Comparison of ENCODE assay signal across 17 mouse cellular contexts in genomic region chr13:111778606-111779005, GRCm38 (mm10). TPM values are rescaled to one million over a fixed set of nuclear protein-coding genes. Genes with fewer than 3 reads are reported as not detected.
DNase-seq lines count a peak whose midpoint lies in the region; ATAC-seq and TF ChIP-seq lines count a peak whose summit lies in the region.
"Had no signal": no experiment of that assay in that cellular context is flagged by ENCODE, and none has a peak within 500 bp of the region (broad histone marks: within the 10 kb centered on the region; RNA-seq: fewer than 3 reads in every experiment).

No protein-coding gene starts in this region.

- intact Hi-C loops in heart, postnatal 25 days (cut with DNase I): no loop called here

- DNase-seq in heart, postnatal 0 days (ENCODE audit: low spot score): no peak
- DNase-seq in heart, postnatal 25 days (ENCODE audit: low spot score): no peak
- peak; percentile 60 for DNase-seq in CD4-positive, CD25-positive, alpha-beta regulatory T cell, adult 2 months (ENCODE audit: low read depth, low spot score)
- DNase-seq in cerebellum, postnatal 25 days: no peak
- DNase-seq: adrenal gland, adult 8-10 months; cerebellum, postnatal 36 days; gastrocnemius, postnatal 14 days; kidney, adult 9 months; thymus, adult 18-20 months had no signal

- ATAC-seq in heart, postnatal 0 days (ENCODE audit: insufficient read depth, low read depth): no peak
- peak; percentile 85 to 93 for ATAC-seq in hematopoietic stem cell, adult 5-6 weeks (replicated peaks in 1 of 2; ENCODE audit: insufficient read depth in 1 of 2, low FRiP score in 2 of 2, low TSS enrichment in 1 of 2, low read depth in 1 of 2, poor library complexity in 2 of 2, severe bottlenecking in 2 of 2)
- ATAC-seq in hindbrain, embryonic 13.5 days (ENCODE audit: low FRiP score): no peak
- ATAC-seq: forebrain, embryonic 14.5 days had no signal

- peaks cover 28% of the 10 kb centered on the region for H3K4me1 ChIP-seq in heart, postnatal 0 days (ENCODE audit: control insufficient read depth, insufficient read depth)
- peaks cover 22% of the 10 kb centered on the region for H3K4me1 ChIP-seq in megakaryocyte, embryonic 14.5 days
- peaks cover 18% of the 10 kb centered on the region for H3K4me1 ChIP-seq in hindbrain, embryonic 13.5 days (replicated peaks)

- H3K4me3 ChIP-seq in heart, postnatal 0 days (ENCODE audit: low read depth, low read length): no peak overlapping the region
- H3K4me3 ChIP-seq in megakaryocyte, embryonic 14.5 days (replicated peaks): peak overlapping the region; percentile 89
- H3K4me3 ChIP-seq in hindbrain, embryonic 13.5 days: no peak overlapping the region
- H3K4me3 ChIP-seq: embryonic facial prominence, embryonic 15.5 days; layer of hippocampus, adult 2 months; midbrain, embryonic 10.5 days had no signal

- TF ChIP-seq CTCF in heart, postnatal 0 days (IDR thresholded peaks at IDR 0.05; ENCODE audit: low read depth): no peak

- H3K27me3 ChIP-seq in heart, postnatal 0 days (ENCODE audit: control insufficient read depth, insufficient read depth, low read length): no peaks in the 10 kb centered on the region
- no peaks in the 10 kb centered on the region for H3K27me3 ChIP-seq in megakaryocyte, embryonic 14.5 days (replicated peaks)
- H3K27me3 ChIP-seq in hindbrain, embryonic 13.5 days: no peaks in the 10 kb centered on the region
- H3K27me3 ChIP-seq: CH12.LX; embryonic facial prominence, embryonic 15.5 days had no signal

- 31% methylated on average over 6 of the region's 6 CpGs for WGBS in heart, postnatal 0 days
- 81% methylated on average over 6 of the region's 6 CpGs for WGBS in hindbrain, embryonic 13.5 days

- TF ChIP-seq EP300 in heart, postnatal 0 days (IDR thresholded peaks at IDR 0.05; ENCODE audit: low read depth): no peak

- H3K9ac ChIP-seq in heart, postnatal 0 days (replicated peaks; ENCODE audit: low read depth, low read length): no peak overlapping the region
- no peak overlapping the region for H3K9ac ChIP-seq in hindbrain, embryonic 13.5 days
- H3K9ac ChIP-seq: embryonic facial prominence, embryonic 15.5 days had no signal

- no peak overlapping the region for H3K4me2 ChIP-seq in heart, postnatal 0 days (ENCODE audit: low read depth, low read length)
- no peak overlapping the region for H3K4me2 ChIP-seq in hindbrain, embryonic 13.5 days
- H3K4me2 ChIP-seq: embryonic facial prominence, embryonic 15.5 days had no signal

- H3K27ac ChIP-seq in heart, postnatal 0 days (ENCODE audit: low read depth): peak overlapping the region; percentile 19; the same call in 1 of the 2 replicates
- no peak overlapping the region for H3K27ac ChIP-seq in hindbrain, embryonic 13.5 days
- H3K27ac ChIP-seq: embryonic facial prominence, embryonic 15.5 days; layer of hippocampus, adult 2 months; midbrain, embryonic 10.5 days had no signal

- peaks cover 33% of the 10 kb centered on the region for H3K36me3 ChIP-seq in heart, postnatal 0 days (replicated peaks; ENCODE audit: control insufficient read depth, insufficient read depth, low read length)
- H3K36me3 ChIP-seq in megakaryocyte, embryonic 14.5 days (replicated peaks; ENCODE audit: low read length): peaks cover 15% of the 10 kb centered on the region
- peaks cover 20% of the 10 kb centered on the region for H3K36me3 ChIP-seq in hindbrain, embryonic 13.5 days

- no peaks in the 10 kb centered on the region for H3K9me3 ChIP-seq in heart, postnatal 0 days (replicated peaks; ENCODE audit: control insufficient read depth, low read length)
- H3K9me3 ChIP-seq in megakaryocyte, embryonic 14.5 days: no peaks in the 10 kb centered on the region
- no peaks in the 10 kb centered on the region for H3K9me3 ChIP-seq in hindbrain, embryonic 13.5 days
- H3K9me3 ChIP-seq: embryonic facial prominence, embryonic 15.5 days; midbrain, embryonic 10.5 days had no signal

RNA-seq across cellular contexts. Expression of gene Map3k1, which starts 30.2 kb away (rescaled TPM):
- 9.7 and 18.4 TPM in 2 replicates for total RNA-seq in heart, postnatal 0 days (2014; rRNA removed; ENCODE audit: low replicate concordance)
- 8.8 and 9.7 TPM in 2 replicates for polyA plus RNA-seq in heart, postnatal 0 days (2015; fragmentation: Nextera tagmentation; extraction: Ambion mirVana)
- 10 to 100 TPM; 27.9 to 33.0 TPM for total RNA-seq in heart, postnatal 25 days (2021)
- total RNA-seq in hematopoietic stem cell, adult 5-6 weeks (2017): 32.5 and 65.6 TPM in 2 replicates
- 5.7 TPM in 1 of 2 replicates, not detected in the other for polyA plus RNA-seq in megakaryocyte, embryonic 14.5 days (2012; ENCODE audit: insufficient read depth, low replicate concordance)
- 12.0 and 13.2 TPM in 2 replicates for polyA plus RNA-seq in hindbrain, embryonic 13.5 days (2015; fragmentation: Nextera tagmentation; extraction: Ambion mirVana)

Comparison
In these comparisons a context has a peak if more than half of its experiments do, and no peak if none do; other contexts are left out.
1. ATAC-seq: peak in hematopoietic stem cell, adult 5-6 weeks (2 of 2); none in heart, postnatal 0 days (single experiment) and hindbrain, embryonic 13.5 days (single experiment).